Mouse (Mus musculus) forebrain, postnatal 0 days (tissue): ENCODE data around the gene Gm20662. TPM values are rescaled to one million over a fixed set of nuclear protein-coding genes. Genes with fewer than 3 reads are reported as not detected.
A peak's percentile ranks its signal among the peaks of the same experiment; 100 is the strongest.

Experiments
- ATAC-seq: fragments of 200-750 bp; cut with Nextera tagmentation; 2 replicates; pipeline ENCODE4 v1.8.0; 2017; ENCODE audit warnings: mild to moderate bottlenecking, moderate library complexity
- DNase-seq: peaks from one replicate; pipeline ENCODE4 v3.0.0-alpha.2; 2015
- H3K27ac ChIP-seq: fragments of 300-500 bp; sonication (generic); 2 replicates; pipeline ENCODE4 v1.5.1; 2014; ENCODE audit warnings: low read depth, mild to moderate bottlenecking, antibody characterized with exemption, low read length, moderate library complexity, mixed read lengths
- H3K27me3 ChIP-seq: fragments of 300-500 bp; sonication (generic); 2 replicates; pipeline ENCODE4 v1.6.1; 2014; ENCODE audit warnings: mild to moderate bottlenecking, low read length, mixed read lengths; ENCODE audit not compliant: insufficient read depth
- H3K36me3 ChIP-seq: fragments of 300-500 bp; sonication (generic); 2 replicates; pipeline ENCODE4 v1.6.1; 2014; ENCODE audit warnings: mild to moderate bottlenecking, moderate library complexity; ENCODE audit not compliant: insufficient read depth
- H3K4me1 ChIP-seq: fragments of 300-500 bp; sonication (generic); 2 replicates; pipeline ENCODE4 v1.6.1; 2014; ENCODE audit warnings: antibody characterized with exemption; ENCODE audit not compliant: insufficient read depth
- H3K4me2 ChIP-seq: fragments of 300-500 bp; sonication (generic); 2 replicates; pipeline ENCODE4 v1.6.1; 2014; ENCODE audit warnings: low read depth, mild to moderate bottlenecking, moderate library complexity
- H3K4me3 ChIP-seq: fragments of 300-500 bp; sonication (generic); 2 replicates; pipeline ENCODE4 v1.5.1; 2014; ENCODE audit warnings: low read depth, low read length, mixed read lengths
- H3K9ac ChIP-seq: fragments of 300-500 bp; sonication (generic); 2 replicates; pipeline ENCODE4 v1.6.1; 2014; ENCODE audit warnings: mild to moderate bottlenecking
- H3K9me3 ChIP-seq: fragments of 300-500 bp; sonication (generic); 2 replicates; pipeline ENCODE4 v1.6.1; 2016; ENCODE audit warnings: low read length
- CTCF ChIP-seq: sonication (generic); IDR thresholded peaks from 2 replicates; pipeline ENCODE4 v1.5.1; 2016; ENCODE audit warnings: antibody characterized with exemption, control low read depth, low read depth
- WGBS: fragments of 180-500 bp; shearing (Covaris S2); extraction: QIAGEN DNeasy Blood & Tissue Kit; methylation state at CpG from one replicate; pipeline ENCODE4 v1.1.7; 2014; 5-methylcytosine and 5-hydroxymethylcytosine counted together
- polyA plus RNA-seq: library from polyadenylated mRNA; unstranded; fragments of >200 nt; fragmentation: Nextera tagmentation; extraction: Ambion mirVana; gene quantifications from 2 replicates; pipeline ENCODE4 v1.2.1, GENCODE M21; 2015
- total RNA-seq: library from RNA; depleted of rRNA; stranded (reverse); fragments of >200 nt; gene quantifications from 2 replicates; pipeline ENCODE4 v1.2.3, GENCODE M21; 2014

Gene Gm20662
- total and polyA plus RNA-seq, 2 experiments from 2014 or later: 7.9 TPM; not detected in 1

DNA sequence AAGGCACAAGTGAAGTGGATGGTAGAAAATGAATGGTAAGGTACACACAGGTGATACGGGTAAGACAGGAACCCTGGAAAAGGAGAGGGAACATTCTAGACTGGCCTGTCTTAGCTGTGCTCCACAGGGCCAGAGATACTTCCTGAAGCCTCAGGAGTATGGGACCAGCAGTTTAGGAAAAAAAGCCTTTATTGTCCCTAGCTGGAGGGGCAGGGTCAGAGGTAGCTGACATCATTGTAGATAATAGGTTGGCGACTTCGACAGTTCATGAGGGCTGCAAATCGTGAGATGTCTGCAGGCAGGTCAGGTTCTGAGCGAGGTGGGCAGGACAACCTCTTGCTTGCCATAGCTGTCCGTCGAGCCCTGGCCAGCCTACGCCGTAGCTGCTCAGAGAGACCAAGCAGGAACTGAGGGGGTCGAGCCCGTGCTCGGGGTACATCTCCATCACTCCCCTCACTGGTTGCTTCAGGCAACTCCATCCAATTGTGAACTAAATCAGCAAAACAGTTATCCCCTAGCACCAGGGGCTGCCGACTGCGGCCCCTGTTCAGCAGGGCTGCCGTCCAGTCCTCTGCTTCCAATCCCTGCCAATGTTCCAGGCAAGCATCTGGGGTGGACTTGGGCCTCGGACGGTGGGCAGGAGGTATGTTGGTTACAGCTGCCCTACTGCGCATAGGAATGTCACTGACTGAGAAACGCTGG is 11.9 kb upstream of the Gm20662 start:
- peaks cover 5% of the 10 kb centered on the region; the same call in 1 of the 2 replicates for H3K4me1 ChIP-seq
- 81% methylated on average over 19 of the region's 19 CpGs for WGBS
- ATAC-seq: no peak
- no peaks in the 10 kb centered on the region for H3K36me3 ChIP-seq
- DNase-seq: no peak
- 0 out of 2 replicates have a peak overlapping the region, but pooled peaks have one; percentile 64 for H3K4me3 ChIP-seq
- no peaks in the 10 kb centered on the region for H3K9me3 ChIP-seq
- H3K27me3 ChIP-seq: no peaks in the 10 kb centered on the region
- no peak overlapping the region for H3K9ac ChIP-seq
- no peak for TF ChIP-seq CTCF
- H3K27ac ChIP-seq: 0 out of 2 replicates have a peak overlapping the region, but pooled peaks have one; percentile 21
- peak overlapping the region; percentile 91 for H3K4me2 ChIP-seq

DNA sequence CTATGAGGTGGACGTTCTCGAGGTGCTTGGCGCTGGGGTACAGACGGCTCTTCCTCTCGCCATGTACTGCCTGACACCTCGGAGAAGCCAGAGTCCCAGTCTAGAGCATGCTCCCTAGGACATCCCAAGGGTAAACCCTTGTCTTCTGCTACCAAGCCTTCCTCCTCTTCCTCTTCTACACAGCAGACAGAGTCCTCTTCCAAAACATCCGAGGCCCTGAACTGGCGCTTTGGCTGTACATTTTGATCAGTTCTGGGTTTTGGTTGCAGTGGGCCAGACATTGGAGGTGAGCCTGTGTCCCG is 11.4 kb upstream of the Gm20662 start:
- Histone ChIP-seq H3K4me1 (peaks cover 5% of the 10 kb centered on the region; the same call in 1 of the 2 replicates), H3K9me3 (no peaks in the 10 kb centered on the region), H3K36me3 (no peaks in the 10 kb centered on the region), H3K27me3 (no peaks in the 10 kb centered on the region), H3K4me2 (peak overlapping the region; percentile 91), H3K9ac (peak overlapping the region; percentile 55), H3K4me3 (peak overlapping the region; percentile 64; the same call in 1 of the 2 replicates), H3K27ac (no peak overlapping the region)
- ATAC-seq (no peak), DNase-seq (no peak)
- 62% methylated on average over 9 of the region's 9 CpGs for WGBS
- TF ChIP-seq CTCF: no peak

DNA sequence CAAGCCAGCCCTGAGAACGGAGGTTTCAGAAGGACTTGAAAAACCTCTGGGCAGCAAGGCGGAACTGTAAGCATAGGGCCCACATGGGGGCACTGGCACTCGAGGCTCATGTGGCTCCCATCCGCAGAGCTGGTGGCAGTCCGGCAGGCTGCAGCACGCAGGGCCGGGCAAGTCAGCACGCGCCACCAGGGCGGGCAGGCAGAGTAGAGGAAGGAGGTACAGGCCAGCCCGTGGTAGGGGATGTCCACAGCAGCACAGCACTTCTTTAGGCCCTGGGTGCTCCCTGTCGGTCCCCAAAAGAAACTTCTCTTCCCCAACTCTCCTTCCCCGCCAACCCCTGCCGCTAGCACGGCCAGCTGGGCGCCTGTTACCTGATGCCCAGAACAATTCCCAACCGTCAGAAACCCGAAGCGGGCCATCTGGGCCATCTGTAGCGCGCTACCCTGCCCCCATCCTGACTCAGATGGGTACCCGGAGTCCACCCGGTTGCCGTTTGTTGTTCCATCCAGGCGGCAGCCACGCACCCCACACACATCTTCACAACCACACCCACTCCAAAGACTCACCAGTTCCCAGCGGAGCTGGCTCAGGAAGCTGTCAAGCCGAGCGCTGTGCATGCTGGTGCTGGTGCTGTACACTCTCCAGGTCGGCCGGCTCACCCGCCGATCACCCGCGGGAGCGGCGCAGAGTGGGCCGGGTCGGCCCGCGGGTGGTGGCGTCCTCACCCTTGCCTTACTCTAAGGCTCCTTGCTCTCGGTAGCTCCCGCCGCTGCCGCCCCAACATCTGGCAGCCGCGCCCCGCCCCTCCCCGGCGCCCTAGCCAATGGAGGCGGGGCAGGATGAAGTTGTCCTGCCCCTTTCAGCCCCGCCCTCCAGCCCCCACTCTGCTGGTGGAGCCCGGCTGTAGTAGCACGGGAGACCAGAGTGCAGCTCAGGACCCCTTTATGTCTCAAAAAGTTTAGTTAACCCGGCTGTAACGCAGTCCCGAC is 10.7 kb upstream of the Gm20662 start, which contains the start of gene Inka1:
Gene Inka1, minus strand, starts transcription at position 749 of the 989 bp plus-strand sequence.
- Histone ChIP-seq H3K9ac (peak within 1 kb of the TSS; percentile 55), H3K27ac (peak within 1 kb of the TSS; percentile 58; the same call in 1 of the 2 replicates), H3K4me2 (peak within 1 kb of the TSS; percentile 91), H3K4me1 (peaks cover 5% of the 10 kb centered on the region; the same call in 1 of the 2 replicates), H3K36me3 (no peaks in the 10 kb centered on the region), H3K27me3 (no peaks in the 10 kb centered on the region), H3K4me3 (peak within 1 kb of the TSS; percentile 64), H3K9me3 (no peaks in the 10 kb centered on the region)
- WGBS: 2% methylated on average over 52 of the region's 58 CpGs
- peak; percentile 73 for DNase-seq
- peak; percentile 79 for ATAC-seq
- TF ChIP-seq CTCF: peak; percentile 30

DNA sequence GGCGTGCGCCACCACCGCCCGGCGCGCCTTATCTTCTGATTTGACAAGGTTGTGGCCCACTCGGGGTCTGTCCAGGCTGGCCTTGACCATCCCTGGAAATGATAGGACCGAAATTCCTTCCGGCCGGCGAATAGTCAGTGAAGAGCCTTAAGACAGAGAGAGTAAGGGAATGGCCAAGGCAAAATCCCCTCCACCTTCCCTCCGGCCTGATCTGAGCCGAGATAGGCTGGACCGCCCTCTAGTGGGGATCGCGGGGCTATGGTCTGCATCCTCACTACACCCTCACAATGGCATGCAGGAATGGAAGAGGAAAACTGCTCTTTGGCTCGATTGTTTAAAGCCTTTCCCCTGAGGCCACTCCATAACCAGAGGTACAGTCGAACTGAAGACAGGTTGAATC is 9.8 kb upstream of the Gm20662 start:
- DNase-seq (peak; percentile 80), ATAC-seq (peak; percentile 79)
- no peaks in the 10 kb centered on the region for H3K9me3 ChIP-seq
- H3K4me2 ChIP-seq: peak overlapping the region; percentile 91
- WGBS: 5% methylated on average over 18 of the region's 18 CpGs
- no peaks in the 10 kb centered on the region for H3K27me3 ChIP-seq
- TF ChIP-seq CTCF: peak; percentile 91
- H3K36me3 ChIP-seq: no peaks in the 10 kb centered on the region
- no peak overlapping the region for H3K9ac ChIP-seq
- no peak overlapping the region for H3K27ac ChIP-seq
- no peak overlapping the region for H3K4me3 ChIP-seq
- H3K4me1 ChIP-seq: peaks cover 5% of the 10 kb centered on the region; the same call in 1 of the 2 replicates

DNA sequence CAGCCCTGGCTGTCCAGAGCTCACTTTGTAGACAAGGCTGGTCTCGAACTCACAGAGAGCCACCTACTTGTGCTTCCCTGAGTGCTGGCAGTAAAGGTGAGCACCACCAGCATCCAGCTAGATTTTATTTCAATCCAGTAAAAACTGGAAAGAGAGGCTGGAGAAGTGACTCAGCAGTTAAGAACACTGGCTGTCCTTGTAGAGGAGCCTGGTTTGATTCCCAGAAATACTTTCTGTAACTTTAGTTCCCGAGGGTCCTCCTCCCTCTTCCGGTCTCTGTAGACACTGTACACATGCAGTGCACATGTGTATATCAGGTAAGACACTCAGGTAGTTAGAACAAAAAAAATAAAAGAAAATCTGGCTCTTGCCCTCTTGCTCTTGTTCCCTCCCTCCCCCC is 8.2 kb upstream of the Gm20662 start:
- peaks cover 2% of the 10 kb centered on the region; the same call in 1 of the 2 replicates for H3K4me1 ChIP-seq
- no peak for ATAC-seq
- no peak for DNase-seq
- H3K4me2 ChIP-seq: no peak overlapping the region
- no peak overlapping the region for H3K4me3 ChIP-seq
- H3K9ac ChIP-seq: no peak overlapping the region
- no peaks in the 10 kb centered on the region for H3K27me3 ChIP-seq
- H3K27ac ChIP-seq: no peak overlapping the region
- no peaks in the 10 kb centered on the region for H3K9me3 ChIP-seq
- no peaks in the 10 kb centered on the region for H3K36me3 ChIP-seq
- WGBS: 79% methylated on average over 3 of the region's 3 CpGs
- TF ChIP-seq CTCF: no peak

DNA sequence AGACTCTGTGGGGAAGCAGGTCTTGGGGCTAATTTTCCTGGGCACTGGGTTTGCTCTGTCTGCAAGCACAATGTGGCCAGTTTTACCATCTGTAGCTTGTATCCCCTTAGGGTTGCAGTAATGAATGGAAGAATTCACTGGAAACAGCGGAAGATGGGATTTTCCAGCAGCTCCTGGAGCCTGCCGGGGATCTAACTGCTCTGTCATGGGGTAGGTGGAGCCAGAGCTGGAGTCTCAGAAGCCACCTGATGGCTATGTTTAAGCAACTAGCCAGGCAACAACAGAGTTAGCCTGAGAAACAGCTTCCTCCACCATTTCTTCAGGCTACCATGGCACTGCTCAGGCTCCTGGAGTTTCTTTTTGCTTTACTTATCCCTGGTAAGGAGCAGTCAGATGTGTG is 4.0 kb upstream of the Gm20662 start, which contains the start of gene Cdhr4:
Gene Cdhr4, plus strand, starts transcription at position 301 of the 400 bp plus-strand sequence.
- no peaks in the 10 kb centered on the region for H3K9me3 ChIP-seq
- H3K27ac ChIP-seq: no peak within 1 kb of the TSS
- DNase-seq: no peak
- no peaks in the 10 kb centered on the region for H3K27me3 ChIP-seq
- WGBS: 70% methylated on average over 2 of the region's 2 CpGs
- H3K4me3 ChIP-seq: no peak within 1 kb of the TSS
- no peak within 1 kb of the TSS for H3K9ac ChIP-seq
- H3K4me2 ChIP-seq: no peak within 1 kb of the TSS
- no peaks in the 10 kb centered on the region for H3K4me1 ChIP-seq
- no peak for TF ChIP-seq CTCF
- ATAC-seq: no peak
- H3K36me3 ChIP-seq: no peaks in the 10 kb centered on the region
